Mouse (Mus musculus): ENCODE data around the gene Ilf3. TPM values are rescaled to one million over a fixed set of nuclear protein-coding genes. Genes with fewer than 3 reads are reported as not detected.

Ilf3 gene
- polyA plus RNA-seq, 1 experiment: 30.7 TPM

DNA sequence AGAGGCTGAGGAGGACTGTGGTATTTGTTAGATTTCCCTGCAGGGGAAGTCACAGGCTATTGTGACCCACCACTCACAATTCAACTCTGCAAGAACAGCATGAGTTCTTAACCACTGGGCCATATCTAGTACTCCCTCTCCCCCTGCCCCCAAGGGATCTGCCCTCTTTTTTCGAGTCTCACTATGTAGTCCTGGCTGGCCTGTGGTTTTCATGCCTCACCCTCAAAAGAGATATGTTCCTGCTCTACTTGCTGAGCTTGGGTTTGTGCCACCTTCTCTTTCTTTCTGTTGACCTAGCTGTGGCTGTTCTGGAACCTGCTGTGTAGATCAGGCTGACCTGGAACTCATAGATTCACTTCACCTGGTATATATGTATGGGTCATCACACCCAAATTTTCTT lies 4.8 kb downstream of the Ilf3 start:
- no peak overlapping the region for H3K4me3 ChIP-seq (ENCODE audit: low read depth, low read length)
- H3K36me3 ChIP-seq (ENCODE audit: control insufficient read depth, insufficient read depth, low read length): peaks cover 2% of the 10 kb centered on the region; the same call in 1 of the 2 replicates
- no peak overlapping the region for H3K27ac ChIP-seq (ENCODE audit: insufficient read depth, low read depth, low read length)
- no peaks in the 10 kb centered on the region for H3K27me3 ChIP-seq (ENCODE audit: control insufficient read depth, insufficient read depth, low read length)
- TF ChIP-seq POLR2A (IDR thresholded peaks at IDR 0.05; ENCODE audit: low read depth, low read length) (no peak), CTCF (IDR thresholded peaks at IDR 0.05; ENCODE audit: extremely low read depth, insufficient read length, insufficient replicate concordance, low read depth, low read length) (no peak)
- 69% methylated on average over 1 of the region's 1 CpGs for WGBS
- H3K4me1 ChIP-seq (ENCODE audit: control insufficient read depth, insufficient read depth, insufficient read length, low read length): peaks cover 3% of the 10 kb centered on the region

DNA sequence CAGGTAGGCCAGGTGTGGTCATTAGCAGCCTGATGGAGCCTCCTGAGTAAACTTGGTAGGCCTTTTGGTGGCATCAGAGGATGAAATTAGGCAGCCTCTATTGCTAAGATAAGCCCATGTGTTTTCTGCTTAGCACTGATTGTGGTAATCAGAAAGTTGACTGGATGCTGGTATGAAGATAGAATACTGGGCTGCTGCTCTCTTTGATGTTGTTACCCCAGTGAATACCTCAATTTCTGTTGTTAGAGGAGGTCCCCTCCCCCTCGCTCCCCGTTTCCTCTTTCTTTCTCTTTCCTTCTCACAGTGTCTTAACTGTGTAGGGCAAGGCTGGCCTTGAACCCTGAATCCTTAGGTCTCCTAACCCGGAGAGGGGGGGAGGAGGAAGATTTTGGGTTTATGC lies 11.5 kb downstream of the Ilf3 start:
- H3K27ac ChIP-seq (ENCODE audit: insufficient read depth, low read depth, low read length): no peak overlapping the region
- H3K4me3 ChIP-seq (ENCODE audit: low read depth, low read length): no peak overlapping the region
- H3K27me3 ChIP-seq (ENCODE audit: control insufficient read depth, insufficient read depth, low read length): no peaks in the 10 kb centered on the region
- peaks cover 3% of the 10 kb centered on the region; the same call in 1 of the 2 replicates for H3K36me3 ChIP-seq (ENCODE audit: control insufficient read depth, insufficient read depth, low read length)
- WGBS: 65% methylated on average over 3 of the region's 3 CpGs
- TF ChIP-seq POLR2A (IDR thresholded peaks at IDR 0.05; ENCODE audit: low read depth, low read length) (no peak), CTCF (IDR thresholded peaks at IDR 0.05; ENCODE audit: extremely low read depth, insufficient read length, insufficient replicate concordance, low read depth, low read length) (no peak)
- H3K4me1 ChIP-seq (ENCODE audit: control insufficient read depth, insufficient read depth, insufficient read length, low read length): no peaks in the 10 kb centered on the region

DNA sequence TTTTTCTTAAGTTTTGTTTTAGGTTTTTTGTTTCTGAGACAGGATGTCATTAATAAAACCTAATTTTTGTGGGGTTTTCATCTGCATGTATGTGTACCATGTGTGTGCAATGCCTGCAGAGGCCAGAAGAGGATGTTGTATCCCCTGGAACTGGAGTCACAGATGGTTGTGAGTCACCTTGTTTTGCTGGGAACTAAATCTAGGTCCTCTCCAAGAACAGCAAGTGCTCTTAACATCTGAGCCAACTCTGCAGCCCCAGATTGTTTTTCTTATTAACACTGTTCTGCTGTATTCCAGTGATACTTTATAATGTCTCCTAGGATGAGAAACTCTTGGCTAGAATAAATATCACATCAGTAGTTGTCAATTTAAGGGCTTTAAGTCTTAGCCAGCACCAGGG lies 13.2 kb downstream of the Ilf3 start:
- Histone ChIP-seq H3K27me3 (ENCODE audit: control insufficient read depth, insufficient read depth, low read length) (no peaks in the 10 kb centered on the region), H3K4me3 (ENCODE audit: low read depth, low read length) (no peak overlapping the region), H3K4me1 (ENCODE audit: control insufficient read depth, insufficient read depth, insufficient read length, low read length) (no peaks in the 10 kb centered on the region), H3K27ac (ENCODE audit: insufficient read depth, low read depth, low read length) (no peak overlapping the region), H3K36me3 (ENCODE audit: control insufficient read depth, insufficient read depth, low read length) (peaks cover 3% of the 10 kb centered on the region; the same call in 1 of the 2 replicates)
- TF ChIP-seq CTCF (IDR thresholded peaks at IDR 0.05; ENCODE audit: extremely low read depth, insufficient read length, insufficient replicate concordance, low read depth, low read length): no peak
- no peak for TF ChIP-seq POLR2A (IDR thresholded peaks at IDR 0.05; ENCODE audit: low read depth, low read length)

DNA sequence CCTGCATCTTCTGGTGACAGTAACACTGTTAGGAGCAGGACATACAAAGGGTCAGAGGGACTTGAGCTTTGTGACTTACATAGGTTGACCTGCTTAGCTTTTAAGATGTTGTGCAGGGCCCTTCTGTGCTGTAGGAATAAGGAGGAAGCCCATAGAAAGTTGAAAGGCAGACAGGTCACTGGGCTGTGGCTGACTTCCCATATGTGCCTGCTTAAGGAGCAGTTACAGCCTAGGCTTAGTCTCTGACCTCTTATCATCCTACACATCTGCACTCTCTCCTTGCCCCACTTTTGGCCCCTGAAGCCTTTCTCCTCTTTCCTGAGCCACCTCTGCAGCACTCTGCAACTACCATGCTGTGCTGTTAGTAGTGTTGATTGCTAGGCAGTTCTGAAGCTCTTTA lies 16.3 kb downstream of the Ilf3 start:
- H3K27ac ChIP-seq (ENCODE audit: insufficient read depth, low read depth, low read length): no peak overlapping the region

DNA sequence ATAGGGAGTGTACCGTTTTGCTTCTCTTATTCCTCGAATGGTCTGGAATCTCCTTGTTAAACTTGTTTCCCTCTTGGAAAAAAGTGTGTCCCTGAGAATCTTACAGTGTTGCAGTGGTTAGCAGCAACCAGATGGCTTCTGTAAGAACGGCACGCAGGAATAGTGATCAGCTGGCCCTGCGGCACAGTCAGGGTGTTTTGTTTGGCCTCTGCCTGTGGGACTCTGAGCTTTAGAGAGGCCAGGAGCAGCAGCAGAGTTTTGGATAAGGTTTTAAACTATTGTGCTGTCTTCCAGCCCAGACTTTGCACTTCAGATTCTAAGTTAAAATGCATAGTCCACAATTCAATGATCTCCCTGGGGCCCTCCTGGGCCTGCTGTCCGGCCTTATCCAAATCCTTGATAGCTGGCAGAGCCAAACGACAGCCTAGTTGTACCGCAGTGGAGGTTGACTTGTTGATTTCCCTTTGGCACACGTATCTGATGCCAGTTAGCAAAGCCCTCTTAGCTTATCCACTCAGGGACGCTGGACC lies 25.0 kb downstream of the Ilf3 start:
- Histone ChIP-seq H3K27me3 (ENCODE audit: control insufficient read depth, insufficient read depth, low read length) (no peaks in the 10 kb centered on the region), H3K27ac (ENCODE audit: insufficient read depth, low read depth, low read length) (no peak overlapping the region), H3K4me3 (ENCODE audit: low read depth, low read length) (no peak overlapping the region), H3K4me1 (ENCODE audit: control insufficient read depth, insufficient read depth, insufficient read length, low read length) (no peaks in the 10 kb centered on the region), H3K36me3 (ENCODE audit: control insufficient read depth, insufficient read depth, low read length) (peaks cover 64% of the 10 kb centered on the region)
- TF ChIP-seq POLR2A (IDR thresholded peaks at IDR 0.05; ENCODE audit: low read depth, low read length) (no peak), CTCF (IDR thresholded peaks at IDR 0.05; ENCODE audit: extremely low read depth, insufficient read length, insufficient replicate concordance, low read depth, low read length) (no peak)
- 84% methylated on average over 10 of the region's 10 CpGs for WGBS

More for the DNA sequence above, 16.3 kb downstream of the Ilf3 start:
- Histone ChIP-seq H3K4me3 (ENCODE audit: low read depth, low read length) (no peak overlapping the region), H3K27me3 (ENCODE audit: control insufficient read depth, insufficient read depth, low read length) (no peaks in the 10 kb centered on the region), H3K36me3 (ENCODE audit: control insufficient read depth, insufficient read depth, low read length) (peaks cover 3% of the 10 kb centered on the region; the same call in 1 of the 2 replicates), H3K4me1 (ENCODE audit: control insufficient read depth, insufficient read depth, insufficient read length, low read length) (no peaks in the 10 kb centered on the region)
- no peak for TF ChIP-seq CTCF (IDR thresholded peaks at IDR 0.05; ENCODE audit: extremely low read depth, insufficient read length, insufficient replicate concordance, low read depth, low read length)
- no peak for TF ChIP-seq POLR2A (IDR thresholded peaks at IDR 0.05; ENCODE audit: low read depth, low read length)

DNA sequence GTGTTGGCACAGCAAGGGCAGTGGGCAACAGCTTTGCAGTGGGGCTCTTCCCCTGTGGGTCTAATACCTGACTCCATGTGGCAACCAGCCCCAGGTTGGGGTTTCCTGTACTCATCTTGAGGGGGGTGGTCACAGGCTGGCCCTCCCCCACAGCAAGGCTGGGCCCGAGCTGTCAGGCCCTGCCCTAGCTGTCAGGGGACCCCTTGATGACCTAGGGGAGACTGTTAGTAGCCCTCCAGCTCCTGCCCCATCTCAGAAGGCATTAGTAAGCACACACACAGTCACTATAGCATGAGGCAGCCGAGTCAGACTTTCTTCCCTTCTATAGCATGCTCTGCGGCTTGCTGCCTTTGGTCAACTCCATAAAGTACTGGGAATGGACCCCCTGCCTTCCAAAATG lies 28.0 kb downstream of the Ilf3 start:
- Histone ChIP-seq H3K4me3 (ENCODE audit: low read depth, low read length) (no peak overlapping the region), H3K36me3 (ENCODE audit: control insufficient read depth, insufficient read depth, low read length) (peaks cover 72% of the 10 kb centered on the region), H3K4me1 (ENCODE audit: control insufficient read depth, insufficient read depth, insufficient read length, low read length) (no peaks in the 10 kb centered on the region), H3K27ac (ENCODE audit: insufficient read depth, low read depth, low read length) (no peak overlapping the region), H3K27me3 (ENCODE audit: control insufficient read depth, insufficient read depth, low read length) (no peaks in the 10 kb centered on the region)
- WGBS: 91% methylated on average over 3 of the region's 3 CpGs
- no peak for TF ChIP-seq POLR2A (IDR thresholded peaks at IDR 0.05; ENCODE audit: low read depth, low read length)
- TF ChIP-seq CTCF (IDR thresholded peaks at IDR 0.05; ENCODE audit: extremely low read depth, insufficient read length, insufficient replicate concordance, low read depth, low read length): no peak

DNA sequence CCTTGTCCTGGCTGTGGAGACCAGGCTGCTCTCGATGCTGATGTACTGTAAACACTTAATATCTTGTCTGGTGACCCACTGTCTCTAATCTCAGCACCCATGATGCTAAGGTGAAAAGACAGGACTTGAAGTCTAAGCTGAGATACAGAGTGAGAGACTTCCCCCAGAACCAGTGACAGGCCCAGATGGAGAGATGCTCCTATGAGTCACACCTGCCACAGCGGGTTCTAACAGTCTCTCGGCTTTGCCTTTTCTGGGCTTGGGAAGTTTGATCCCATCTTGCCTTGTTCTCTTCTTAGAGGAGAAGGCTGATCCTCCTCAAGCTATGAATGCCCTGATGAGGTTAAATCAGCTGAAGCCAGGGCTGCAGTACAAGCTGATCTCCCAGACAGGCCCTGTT lies 29.5 kb downstream of the Ilf3 start:
- Histone ChIP-seq H3K27ac (ENCODE audit: insufficient read depth, low read depth, low read length) (no peak overlapping the region), H3K4me3 (ENCODE audit: low read depth, low read length) (no peak overlapping the region), H3K4me1 (ENCODE audit: control insufficient read depth, insufficient read depth, insufficient read length, low read length) (no peaks in the 10 kb centered on the region), H3K27me3 (ENCODE audit: control insufficient read depth, insufficient read depth, low read length) (no peaks in the 10 kb centered on the region), H3K36me3 (ENCODE audit: control insufficient read depth, insufficient read depth, low read length) (peaks cover 70% of the 10 kb centered on the region)
- TF ChIP-seq CTCF (IDR thresholded peaks at IDR 0.05; ENCODE audit: extremely low read depth, insufficient read length, insufficient replicate concordance, low read depth, low read length) (no peak), POLR2A (IDR thresholded peaks at IDR 0.05; ENCODE audit: low read depth, low read length) (no peak)
- WGBS: 95% methylated on average over 3 of the region's 3 CpGs
